Mouse (Mus musculus): ENCODE results near the gene Rab43. TPM values are rescaled to one million over a fixed set of nuclear protein-coding genes. Genes with fewer than 3 reads are reported as not detected.

The Rab43 gene
- polyA plus RNA-seq, 1 experiment from 2014 or later: 3.8 TPM

DNA sequence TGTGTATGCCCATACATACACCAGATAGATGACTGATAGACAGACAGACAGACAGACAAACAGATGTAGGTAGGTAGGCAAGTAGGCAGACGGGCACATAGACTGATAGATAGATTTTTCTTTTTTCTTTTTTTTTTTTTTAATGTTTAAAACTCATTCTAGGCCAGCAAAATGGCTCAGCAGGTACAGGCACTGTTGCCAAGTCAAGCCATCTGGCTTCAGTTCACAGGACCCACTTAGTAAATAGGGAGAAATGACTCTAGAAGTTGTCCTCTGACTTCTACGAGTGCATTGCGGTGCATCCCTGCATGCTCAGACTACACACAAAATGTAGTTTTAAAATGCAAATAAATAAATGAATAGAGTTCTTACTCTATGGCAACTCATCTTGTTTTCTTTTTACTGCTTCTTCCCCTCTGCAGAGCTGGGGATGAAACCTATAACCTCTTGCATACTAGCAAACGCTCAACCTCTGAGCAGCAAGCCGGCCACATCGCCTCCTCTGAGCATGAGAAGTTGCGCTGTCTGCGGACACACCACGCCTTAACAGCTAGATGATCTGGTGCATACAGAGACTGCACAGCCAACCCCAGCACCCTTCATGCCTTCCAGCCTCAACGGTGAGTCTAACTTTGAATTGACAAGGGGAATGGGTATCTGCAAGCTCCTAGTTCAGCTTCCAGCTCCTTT lies 18.0 kb downstream of the Rab43 start:
- ATAC-seq (no peak), DNase-seq (ENCODE audit: low spot score) (no peak)
- Histone ChIP-seq H3K27ac (ENCODE audit: low read depth, low read length) (no peak overlapping the region), H3K36me3 (ENCODE audit: control insufficient read depth, insufficient read depth, low read length) (peaks cover 20% of the 10 kb centered on the region), H3K4me3 (ENCODE audit: low read depth, low read length) (no peak overlapping the region), H3K9ac (ENCODE audit: low read length) (no peak overlapping the region), H3K27me3 (replicated peaks; ENCODE audit: control insufficient read depth, insufficient read depth, low read length) (no peaks in the 10 kb centered on the region), H3K9me3 (replicated peaks; ENCODE audit: control insufficient read depth, low read length) (no peaks in the 10 kb centered on the region), H3K4me2 (ENCODE audit: low read length) (no peak overlapping the region), H3K4me1 (ENCODE audit: control insufficient read depth, insufficient read depth, low read length) (peaks cover 8% of the 10 kb centered on the region)
- 96% methylated on average over 10 of the region's 10 CpGs for WGBS

DNA sequence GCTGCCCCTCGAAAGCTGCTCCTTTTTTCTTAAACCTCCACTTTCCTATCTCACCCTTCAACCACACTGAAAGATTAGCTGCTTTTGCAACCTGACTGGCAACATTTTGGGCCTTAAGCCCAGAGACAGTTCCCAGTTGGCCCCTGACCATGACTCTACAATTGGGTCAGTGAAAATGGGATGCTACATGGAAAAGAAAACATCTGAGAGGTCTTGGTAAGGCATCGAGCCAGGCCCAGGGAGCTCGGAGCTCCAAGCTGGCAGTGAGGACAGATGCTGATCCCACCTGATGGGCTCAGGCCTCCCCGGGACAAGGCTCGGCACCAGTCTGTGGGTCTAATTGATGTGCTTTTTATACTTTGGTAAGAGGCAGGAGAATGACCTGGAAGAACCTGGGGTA lies 20.1 kb downstream of the Rab43 start:
- Histone ChIP-seq H3K9me3 (replicated peaks; ENCODE audit: control insufficient read depth, low read length) (no peaks in the 10 kb centered on the region), H3K4me1 (ENCODE audit: control insufficient read depth, insufficient read depth, low read length) (peaks cover 8% of the 10 kb centered on the region), H3K4me3 (ENCODE audit: low read depth, low read length) (no peak overlapping the region), H3K27ac (ENCODE audit: low read depth, low read length) (no peak overlapping the region), H3K9ac (ENCODE audit: low read length) (no peak overlapping the region), H3K27me3 (replicated peaks; ENCODE audit: control insufficient read depth, insufficient read depth, low read length) (no peaks in the 10 kb centered on the region), H3K36me3 (ENCODE audit: control insufficient read depth, insufficient read depth, low read length) (peaks cover 20% of the 10 kb centered on the region), H3K4me2 (ENCODE audit: low read length) (no peak overlapping the region)
- no peak for ATAC-seq
- no peak for DNase-seq (ENCODE audit: low spot score)
- WGBS: 92% methylated on average over 5 of the region's 5 CpGs

DNA sequence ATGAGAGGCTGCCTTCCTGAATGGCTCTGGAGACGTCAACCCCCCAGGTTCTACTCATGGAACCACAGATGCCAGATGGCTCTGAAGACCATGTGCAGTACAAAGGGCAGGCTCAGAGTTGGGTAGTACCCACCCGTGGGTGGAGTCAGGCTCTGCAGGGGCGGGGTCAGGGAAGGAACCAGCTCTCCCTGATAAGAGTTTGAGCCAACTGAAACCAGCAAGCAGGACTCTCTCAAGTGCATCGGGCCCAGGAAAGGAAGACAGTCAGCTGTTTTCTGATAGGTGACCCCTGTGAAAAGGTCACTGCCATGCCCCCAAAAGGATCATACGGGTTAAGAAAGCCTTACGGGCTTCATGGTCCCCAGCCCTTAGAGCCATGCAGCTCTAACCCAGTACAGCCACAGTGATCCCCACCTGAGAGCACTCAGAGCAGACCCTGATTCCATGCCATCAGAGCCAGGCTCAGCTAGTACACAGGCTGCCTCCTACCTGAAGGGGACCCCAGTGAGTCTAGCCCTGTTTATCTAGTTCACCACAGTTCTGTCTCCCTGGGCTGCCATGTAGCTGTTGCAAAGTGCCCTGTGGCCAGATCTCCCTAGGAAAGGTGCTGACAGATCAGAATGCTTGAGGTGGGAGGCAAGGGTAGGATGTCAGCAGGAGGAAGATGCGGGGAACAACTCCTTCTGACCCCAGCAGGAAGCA lies 21.0 kb downstream of the Rab43 start:
- H3K4me1 ChIP-seq (ENCODE audit: control insufficient read depth, insufficient read depth, low read length): peaks cover 8% of the 10 kb centered on the region
- H3K27ac ChIP-seq (ENCODE audit: low read depth, low read length): no peak overlapping the region
- 84% methylated on average over 7 of the region's 7 CpGs for WGBS
- H3K27me3 ChIP-seq (replicated peaks; ENCODE audit: control insufficient read depth, insufficient read depth, low read length): no peaks in the 10 kb centered on the region
- H3K9me3 ChIP-seq (replicated peaks; ENCODE audit: control insufficient read depth, low read length): no peaks in the 10 kb centered on the region
- H3K4me2 ChIP-seq (ENCODE audit: low read length): no peak overlapping the region
- no peak for ATAC-seq
- no peak overlapping the region for H3K4me3 ChIP-seq (ENCODE audit: low read depth, low read length)
- DNase-seq (ENCODE audit: low spot score): no peak
- H3K9ac ChIP-seq (ENCODE audit: low read length): no peak overlapping the region
- peaks cover 20% of the 10 kb centered on the region for H3K36me3 ChIP-seq (ENCODE audit: control insufficient read depth, insufficient read depth, low read length)

DNA sequence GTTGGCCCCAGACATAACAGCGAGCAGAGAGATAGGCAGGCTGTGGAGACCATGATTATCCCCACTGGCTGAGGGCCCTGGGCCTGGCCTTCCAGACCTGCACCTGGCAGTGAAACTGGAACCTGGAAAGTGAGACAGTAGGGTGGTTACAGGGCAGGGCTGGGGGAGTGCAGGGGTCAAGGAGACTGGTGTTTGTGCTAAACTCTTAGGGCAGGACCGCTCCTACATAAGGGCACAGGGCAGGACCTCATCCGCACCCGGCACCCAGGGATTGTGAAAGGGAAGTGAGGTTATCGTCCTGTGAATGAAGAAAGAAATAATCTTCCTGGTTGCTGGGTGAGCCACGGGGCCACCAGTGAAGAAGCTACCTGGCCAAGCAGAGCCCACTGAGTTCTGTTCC lies 22.2 kb downstream of the Rab43 start:
- WGBS: 88% methylated on average over 6 of the region's 6 CpGs
- peaks cover 20% of the 10 kb centered on the region for H3K36me3 ChIP-seq (ENCODE audit: control insufficient read depth, insufficient read depth, low read length)
- H3K4me1 ChIP-seq (ENCODE audit: control insufficient read depth, insufficient read depth, low read length): peaks cover 8% of the 10 kb centered on the region
- no peak for DNase-seq (ENCODE audit: low spot score)
- H3K27ac ChIP-seq (ENCODE audit: low read depth, low read length): no peak overlapping the region
- ATAC-seq: no peak
- no peak overlapping the region for H3K4me3 ChIP-seq (ENCODE audit: low read depth, low read length)
- H3K4me2 ChIP-seq (ENCODE audit: low read length): no peak overlapping the region
- H3K9me3 ChIP-seq (replicated peaks; ENCODE audit: control insufficient read depth, low read length): no peaks in the 10 kb centered on the region
- H3K27me3 ChIP-seq (replicated peaks; ENCODE audit: control insufficient read depth, insufficient read depth, low read length): no peaks in the 10 kb centered on the region
- 0 out of 2 replicates have a peak overlapping the region, but pooled peaks have one; percentile 43 for H3K9ac ChIP-seq (ENCODE audit: low read length)

DNA sequence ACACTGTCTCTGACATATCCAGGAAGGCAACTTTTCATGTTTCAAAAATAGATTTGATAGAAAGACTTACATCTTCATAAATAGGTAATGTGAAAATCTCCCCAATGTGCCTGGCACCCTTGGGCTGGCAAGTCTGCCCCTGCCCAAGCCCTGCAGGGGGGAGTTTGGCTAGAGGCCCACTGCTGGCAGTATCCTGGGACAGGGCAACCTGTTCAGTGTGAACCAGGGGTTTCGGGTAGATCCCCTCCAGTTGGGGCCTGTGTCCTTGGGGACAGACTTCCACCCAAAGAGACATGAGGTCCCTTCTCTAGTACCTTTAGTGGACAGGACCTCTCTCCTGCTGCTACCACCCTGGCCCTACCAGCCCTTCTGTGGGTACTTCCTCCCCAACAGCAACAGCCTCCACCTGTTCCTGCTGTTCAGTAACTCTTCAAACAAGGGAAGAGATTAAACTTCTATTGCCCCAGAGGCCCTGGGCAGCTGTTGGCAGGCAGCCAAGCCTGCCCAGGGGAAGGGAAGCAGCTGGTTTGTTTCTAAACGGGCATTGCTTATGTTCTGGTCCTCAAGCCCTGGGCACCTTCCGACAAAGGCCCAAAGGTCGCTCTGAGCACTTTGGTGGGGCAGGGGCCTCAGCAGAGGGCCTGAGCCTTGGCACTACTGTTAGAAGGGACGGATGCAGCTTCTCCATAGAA lies 22.9 kb downstream of the Rab43 start:
- ATAC-seq (no peak), DNase-seq (ENCODE audit: low spot score) (peak; percentile 46)
- 25% methylated on average over 5 of the region's 5 CpGs for WGBS
- peaks cover 8% of the 10 kb centered on the region for H3K4me1 ChIP-seq (ENCODE audit: control insufficient read depth, insufficient read depth, low read length)
- no peak overlapping the region for H3K4me2 ChIP-seq (ENCODE audit: low read length)
- peaks cover 17% of the 10 kb centered on the region for H3K36me3 ChIP-seq (ENCODE audit: control insufficient read depth, insufficient read depth, low read length)
- H3K27me3 ChIP-seq (replicated peaks; ENCODE audit: control insufficient read depth, insufficient read depth, low read length): no peaks in the 10 kb centered on the region
- no peak overlapping the region for H3K27ac ChIP-seq (ENCODE audit: low read depth, low read length)
- no peak overlapping the region for H3K4me3 ChIP-seq (ENCODE audit: low read depth, low read length)
- peak overlapping the region; percentile 43; the same call in 1 of the 2 replicates for H3K9ac ChIP-seq (ENCODE audit: low read length)
- no peaks in the 10 kb centered on the region for H3K9me3 ChIP-seq (replicated peaks; ENCODE audit: control insufficient read depth, low read length)

DNA sequence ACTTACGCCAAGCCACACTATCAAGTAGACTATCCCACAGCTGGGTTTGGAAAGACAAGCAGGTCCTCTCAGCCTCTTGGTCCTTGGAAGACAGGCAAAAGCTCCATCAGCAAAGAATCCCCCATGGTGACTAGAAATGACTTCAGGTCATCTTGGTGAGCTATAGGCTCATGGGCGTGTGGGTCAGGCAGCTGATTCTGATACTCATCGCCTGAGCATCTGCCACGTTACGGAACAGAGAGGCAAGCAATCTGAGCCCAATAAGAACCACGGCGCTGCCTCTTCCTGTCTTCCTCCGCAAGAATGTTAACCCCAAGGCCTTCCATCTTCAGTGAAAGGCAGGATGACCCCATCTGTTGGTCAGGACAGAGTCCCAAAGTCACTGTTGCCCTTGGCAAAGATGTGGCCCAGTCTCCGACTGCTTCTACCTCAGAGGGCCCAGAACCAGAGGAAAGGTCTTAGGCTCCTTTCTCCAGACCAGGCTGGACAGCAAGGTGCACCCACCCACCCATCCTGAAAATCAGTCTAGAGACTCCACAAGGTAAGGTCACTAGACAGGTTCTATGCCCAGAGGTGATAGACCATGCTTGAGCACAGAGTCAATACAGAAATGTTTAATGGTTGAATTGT lies 23.6 kb downstream of the Rab43 start:
- WGBS: 93% methylated on average over 9 of the region's 9 CpGs
- Histone ChIP-seq H3K27ac (ENCODE audit: low read depth, low read length) (no peak overlapping the region), H3K4me3 (ENCODE audit: low read depth, low read length) (no peak overlapping the region), H3K36me3 (ENCODE audit: control insufficient read depth, insufficient read depth, low read length) (peaks cover 16% of the 10 kb centered on the region), H3K4me1 (ENCODE audit: control insufficient read depth, insufficient read depth, low read length) (peaks cover 8% of the 10 kb centered on the region), H3K9ac (ENCODE audit: low read length) (no peak overlapping the region), H3K4me2 (ENCODE audit: low read length) (no peak overlapping the region), H3K27me3 (replicated peaks; ENCODE audit: control insufficient read depth, insufficient read depth, low read length) (no peaks in the 10 kb centered on the region), H3K9me3 (replicated peaks; ENCODE audit: control insufficient read depth, low read length) (no peaks in the 10 kb centered on the region)
- ATAC-seq (no peak), DNase-seq (ENCODE audit: low spot score) (no peak)

DNA sequence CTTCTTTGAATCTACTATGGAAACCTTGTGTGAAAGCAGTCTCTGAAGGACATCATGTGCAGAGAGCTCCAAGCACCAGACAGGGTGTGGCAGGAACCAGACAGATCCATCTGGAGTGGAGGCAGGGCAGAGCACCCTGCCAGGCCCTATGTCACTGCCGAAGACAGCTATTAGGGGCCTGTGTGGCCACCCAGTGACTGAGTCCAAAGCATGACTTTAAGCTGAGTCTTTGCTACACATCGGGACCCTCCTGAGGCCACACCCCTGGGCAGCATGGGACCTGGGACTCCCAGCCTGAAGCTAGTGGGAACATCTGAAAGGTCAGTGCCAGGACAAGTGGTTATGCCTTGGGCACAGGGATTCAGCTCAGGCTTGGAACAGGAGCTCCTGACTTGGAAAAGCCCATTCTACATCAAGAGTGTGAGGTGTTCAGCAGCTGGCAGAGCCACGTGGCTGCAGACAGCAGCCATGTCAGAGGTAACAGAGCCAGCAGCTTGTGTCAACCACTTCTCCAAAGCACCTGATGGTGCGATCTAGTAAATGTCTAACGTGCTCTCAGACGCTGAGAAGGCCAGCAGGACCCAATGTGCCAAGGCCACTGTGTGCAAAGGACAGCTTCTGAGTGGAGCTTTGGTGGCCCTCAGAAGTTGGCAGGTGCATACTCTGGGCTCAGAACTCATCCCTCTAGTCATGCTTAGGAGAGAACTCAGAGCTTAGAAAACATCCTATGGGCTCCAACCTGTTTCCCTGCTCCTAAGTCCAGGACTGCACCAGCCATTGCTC lies 24.7 kb downstream of the Rab43 start:
- WGBS: 83% methylated on average over 6 of the region's 6 CpGs
- H3K4me3 ChIP-seq (ENCODE audit: low read depth, low read length): no peak overlapping the region
- no peak overlapping the region for H3K27ac ChIP-seq (ENCODE audit: low read depth, low read length)
- no peak overlapping the region for H3K9ac ChIP-seq (ENCODE audit: low read length)
- no peak overlapping the region for H3K4me2 ChIP-seq (ENCODE audit: low read length)
- H3K9me3 ChIP-seq (replicated peaks; ENCODE audit: control insufficient read depth, low read length): no peaks in the 10 kb centered on the region
- no peaks in the 10 kb centered on the region for H3K27me3 ChIP-seq (replicated peaks; ENCODE audit: control insufficient read depth, insufficient read depth, low read length)
- DNase-seq (ENCODE audit: low spot score) (no peak), ATAC-seq (no peak)
- H3K36me3 ChIP-seq (ENCODE audit: control insufficient read depth, insufficient read depth, low read length): peaks cover 11% of the 10 kb centered on the region
- H3K4me1 ChIP-seq (ENCODE audit: control insufficient read depth, insufficient read depth, low read length): peaks cover 8% of the 10 kb centered on the region

DNA sequence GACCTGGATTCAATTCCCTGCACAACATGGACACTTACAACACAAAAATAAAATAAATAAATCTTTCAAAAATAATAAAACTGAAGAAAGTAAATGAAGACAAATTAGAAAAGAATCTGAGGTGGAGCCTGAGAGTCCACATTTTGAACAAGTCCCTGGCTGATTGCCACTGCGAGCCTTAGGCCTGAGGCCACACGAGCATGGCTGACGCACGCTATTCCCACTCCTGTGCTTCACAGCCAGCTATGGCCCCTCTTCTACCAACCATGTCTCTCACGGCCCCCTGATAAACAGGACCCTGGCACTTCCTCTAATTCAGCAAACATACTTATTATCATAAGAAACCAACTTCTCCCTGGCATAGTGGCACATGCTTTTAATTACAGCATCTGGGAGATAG lies 25.3 kb downstream of the Rab43 start:
- Histone ChIP-seq H3K9ac (ENCODE audit: low read length) (no peak overlapping the region), H3K4me3 (ENCODE audit: low read depth, low read length) (no peak overlapping the region), H3K4me2 (ENCODE audit: low read length) (no peak overlapping the region), H3K27me3 (replicated peaks; ENCODE audit: control insufficient read depth, insufficient read depth, low read length) (no peaks in the 10 kb centered on the region), H3K27ac (ENCODE audit: low read depth, low read length) (no peak overlapping the region), H3K9me3 (replicated peaks; ENCODE audit: control insufficient read depth, low read length) (no peaks in the 10 kb centered on the region), H3K36me3 (ENCODE audit: control insufficient read depth, insufficient read depth, low read length) (peaks cover 8% of the 10 kb centered on the region; the same call in 1 of the 2 replicates), H3K4me1 (ENCODE audit: control insufficient read depth, insufficient read depth, low read length) (peaks cover 8% of the 10 kb centered on the region)
- no peak for DNase-seq (ENCODE audit: low spot score)
- 88% methylated on average over 5 of the region's 5 CpGs for WGBS
- ATAC-seq: no peak

Measured in forebrain, embryonic 14.5 days (tissue).